Mouse (Mus musculus) gastrocnemius, adult 2 months (tissue): Measurements from ENCODE around the gene Qk. TPM values are rescaled to one million over a fixed set of nuclear protein-coding genes. Genes with fewer than 3 reads are reported as not detected.

Source experiments
- DNase-seq: peaks from one replicate; pipeline ENCODE4 v3.0.0; 2022
- H3K27ac ChIP-seq: fragments of 200-600 bp; 2 replicates; pipeline ENCODE4 v1.8.1; 2022; ENCODE audit warnings: mild to moderate bottlenecking
- H3K4me3 ChIP-seq: fragments of 200-600 bp; 2 replicates; pipeline ENCODE4 v1.8.1; 2022; ENCODE audit warnings: mild to moderate bottlenecking, moderate library complexity
- CTCF ChIP-seq: fragments of 200-600 bp; IDR thresholded peaks from 2 replicates; pipeline ENCODE4 v1.8.1; 2022; ENCODE audit warnings: antibody characterized with exemption, mild to moderate bottlenecking, moderate library complexity
- intact Hi-C: fragments of 180-260 bp; cut with DNase I; formaldehyde crosslinking; loops from one replicate; pipeline ENCODE4 v1.15.1; 2025
- total RNA-seq, 2 experiments: library from RNA; stranded (reverse); gene quantifications; 2 replicates each; pipeline ENCODE4 v1.2.3; 2021

Qk gene
- total RNA-seq, 2 experiments from 2014 or later = 236 to 397 TPM

GRCm38 (mm10) chr17:10299396-10299795, 20.3 kb downstream of the Qk start:
- Histone ChIP-seq H3K27ac (no peak overlapping the region), H3K4me3 (no peak overlapping the region)
- DNase-seq = no peak
- intact Hi-C loops = no loop called here
- no peak for TF ChIP-seq CTCF

GRCm38 (mm10) chr17:10292520-10292919, 27.1 kb downstream of the Qk start:
- no peak for DNase-seq
- no peak for TF ChIP-seq CTCF
- no peak overlapping the region for H3K27ac ChIP-seq
- intact Hi-C loops = no loop called here
- no peak overlapping the region; the same call in 1 of the 2 replicates for H3K4me3 ChIP-seq

- TF ChIP-seq CTCF = no peak
- H3K27ac ChIP-seq = no peak overlapping the region
- no peak for DNase-seq
- no peak overlapping the region for H3K4me3 ChIP-seq
- intact Hi-C loops = no loop called here
Measured at GRCm38 (mm10) chr17:10284772-10285171, 34.9 kb downstream of the Qk start.

- no peak overlapping the region for H3K4me3 ChIP-seq
Measured at GRCm38 (mm10) chr17:10279532-10279931, 40.1 kb downstream of the Qk start.

GRCm38 (mm10) chr17:10269518-10269917, 50.1 kb downstream of the Qk start:
- Histone ChIP-seq H3K4me3 (no peak overlapping the region), H3K27ac (peak overlapping the region; percentile 55; the same call in 1 of the 2 replicates)
- DNase-seq = no peak
- no peak for TF ChIP-seq CTCF
- intact Hi-C loops = no loop called here

More at GRCm38 (mm10) chr17:10279532-10279931, 40.1 kb downstream of the Qk start:
- no peak for TF ChIP-seq CTCF
- H3K27ac ChIP-seq = no peak overlapping the region
- intact Hi-C loops = no loop called here
- no peak for DNase-seq

- no peak for TF ChIP-seq CTCF
- DNase-seq = no peak
- Histone ChIP-seq H3K4me3 (no peak overlapping the region), H3K27ac (peak overlapping the region; percentile 35; the same call in 1 of the 2 replicates)
- intact Hi-C loops = no loop called here
Measured at GRCm38 (mm10) chr17:10268468-10268867, 51.2 kb downstream of the Qk start.

GRCm38 (mm10) chr17:10266207-10266606, 53.4 kb downstream of the Qk start:
- H3K4me3 ChIP-seq = no peak overlapping the region
- no peak for TF ChIP-seq CTCF
- intact Hi-C loops = no loop called here
- DNase-seq = no peak
- H3K27ac ChIP-seq = no peak overlapping the region

GRCm38 (mm10) chr17:10251252-10251958, 68.2 kb downstream of the Qk start:
- DNase-seq = no peak
- intact Hi-C loops = no loop called here
- Histone ChIP-seq H3K27ac (peak overlapping the region; percentile 50), H3K4me3 (no peak overlapping the region; the same call in 1 of the 2 replicates)
- TF ChIP-seq CTCF = no peak

- H3K27ac ChIP-seq = no peak overlapping the region
- no peak for DNase-seq
- H3K4me3 ChIP-seq = no peak overlapping the region
- no peak for TF ChIP-seq CTCF
- intact Hi-C loops = loop anchor here (10.0 kb wide), 1 partner anchor 165 kb away; no protein-coding TSS in a partner anchor
Measured at GRCm38 (mm10) chr17:10240081-10240480, 79.6 kb downstream of the Qk start.

- H3K27ac ChIP-seq = no peak overlapping the region
- intact Hi-C loops = no loop called here
- TF ChIP-seq CTCF = no peak
- DNase-seq = no peak
- H3K4me3 ChIP-seq = no peak overlapping the region
Measured at GRCm38 (mm10) chr17:10236595-10236994, 83.1 kb downstream of the Qk start.

GRCm38 (mm10) chr17:10232406-10232805, 87.2 kb downstream of the Qk start:
- no peak for DNase-seq
- TF ChIP-seq CTCF = no peak
- intact Hi-C loops = no loop called here
- Histone ChIP-seq H3K4me3 (no peak overlapping the region), H3K27ac (peak overlapping the region; percentile 16; the same call in 1 of the 2 replicates)

- Histone ChIP-seq H3K4me3 (no peak overlapping the region), H3K27ac (no peak overlapping the region)
- DNase-seq = no peak
- intact Hi-C loops = loop anchor here (10.0 kb wide), 1 partner anchor 267 kb away; no protein-coding TSS in a partner anchor
- TF ChIP-seq CTCF = no peak
Measured at GRCm38 (mm10) chr17:10227798-10228538, 91.7 kb downstream of the Qk start.

GRCm38 (mm10) chr17:10216164-10216563, 103.5 kb downstream of the Qk start:
- no peak overlapping the region for H3K27ac ChIP-seq
- no peak overlapping the region for H3K4me3 ChIP-seq
- DNase-seq = no peak
- intact Hi-C loops = no loop called here
- no peak for TF ChIP-seq CTCF
